Mouse (Mus musculus): ENCODE results near the gene M1ap.

DNA sequence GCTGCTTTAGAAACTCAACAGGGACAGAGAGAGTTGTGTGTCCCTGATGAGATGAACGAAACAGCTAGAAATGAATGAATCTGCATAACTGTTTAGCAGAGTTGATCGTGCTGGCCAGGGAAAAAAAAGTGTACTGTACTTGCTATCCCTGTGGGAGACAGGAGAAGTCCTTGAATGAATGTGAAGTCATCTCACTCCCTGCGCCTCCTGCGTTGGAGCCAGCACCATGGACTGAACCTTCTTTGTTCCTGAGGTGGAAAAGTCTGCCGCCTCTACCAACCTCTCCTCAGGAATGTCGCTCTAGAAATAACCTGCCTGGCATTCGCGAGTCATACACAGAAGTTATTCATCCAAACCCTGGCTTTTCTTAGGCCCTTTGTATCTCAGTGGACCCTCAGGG is 53.3 kb downstream of the M1ap start:
- no peak for TF ChIP-seq MYOG (IDR thresholded peaks at IDR 0.05; ENCODE audit: control insufficient read depth, extremely low read depth, insufficient read length)
- TF ChIP-seq CTCF (IDR thresholded peaks at IDR 0.05; ENCODE audit: control insufficient read depth, insufficient read depth, insufficient read length): no peak
- TF ChIP-seq USF1 (IDR thresholded peaks at IDR 0.05; ENCODE audit: low read depth): no peak
- no peak for TF ChIP-seq MYOD1 (IDR thresholded peaks at IDR 0.05; ENCODE audit: control insufficient read depth, insufficient read length, low read depth)

Measured in C2C12 (cell line).